Mouse (Mus musculus) retina, postnatal 1 day (tissue): ENCODE measurements around the gene Ssxa1.
A peak's percentile ranks its signal among the peaks of the same experiment; 100 is the strongest.
"Not testable (repeated sequence)": the region's sequence is repeated elsewhere in the genome, so short reads cannot be mapped to it uniquely, and the experiment has no call there.

ENCODE experiments used
- DNase-seq: peaks from one replicate; pipeline ENCODE4 v3.0.0-alpha.2; 2012

The Ssxa1 gene

GRCm38 (mm10) chrX:21115520-21115919, at the start of gene Ssxa1:
TSS of gene Ssxa1 (plus strand) at chrX:21115820.
- DNase-seq = no peak

- DNase-seq = no peak
These were observed 47.5 kb upstream of the Ssxa1 start, which contains the start of gene Spaca5 for GRCm38 (mm10) chrX:21068106-21068505. TSS of gene Spaca5 (plus strand) at chrX:21068406.

GRCm38 (mm10) chrX:21088645-21088982, 27.0 kb upstream of the Ssxa1 start:
- no peak for DNase-seq

GRCm38 (mm10) chrX:21088983-21089866, 26.4 kb upstream of the Ssxa1 start, which contains the start of gene Zfp300:
TSS of gene Zfp300 (minus strand) at chrX:21089527.
- peak; percentile 84 for DNase-seq

- no peak for DNase-seq
These were observed 25.8 kb upstream of the Ssxa1 start for GRCm38 (mm10) chrX:21089867-21090239.

- not testable (repeated sequence) for DNase-seq
These were observed 31.1 kb downstream of the Ssxa1 start for GRCm38 (mm10) chrX:21146675-21147074.
